Comparison of ENCODE assay signal across 8 mouse cellular contexts in the genomic region with DNA sequence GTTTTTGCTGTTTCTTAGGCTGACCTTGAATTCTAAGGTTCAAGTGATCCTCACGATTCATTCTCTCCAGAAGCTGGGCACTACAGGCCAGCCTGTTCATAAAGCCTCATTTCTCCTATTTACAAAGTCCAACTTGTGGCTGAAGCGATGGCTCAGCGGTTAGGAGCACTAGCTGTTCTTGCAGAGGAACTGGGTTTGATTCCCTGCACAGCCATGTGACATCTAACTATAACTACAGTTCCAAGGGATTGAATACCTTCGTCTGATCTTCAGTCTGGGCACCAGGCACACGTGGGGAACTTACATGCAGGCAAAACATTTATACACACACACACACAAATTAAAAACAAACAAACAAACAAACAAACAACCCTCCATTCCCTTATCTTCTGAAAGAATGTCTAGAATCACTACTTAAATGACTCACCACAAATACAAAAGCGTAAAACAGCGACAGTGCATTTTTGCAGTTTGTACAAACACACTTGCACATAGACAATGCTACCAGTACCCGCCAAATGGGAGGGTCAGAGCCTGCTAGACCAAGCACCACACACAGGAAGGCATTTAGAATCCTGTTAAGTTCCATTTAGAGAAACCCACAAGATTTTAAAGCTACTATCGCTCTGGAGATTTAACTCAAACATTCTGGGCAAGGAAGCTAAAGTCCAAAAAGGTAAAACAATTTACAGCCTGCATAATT. TPM values are rescaled to one million over a fixed set of nuclear protein-coding genes. Genes with fewer than 3 reads are reported as not detected.
DNase-seq lines count a peak whose midpoint lies in the region; ATAC-seq lines count a peak whose summit lies in the region.

No protein-coding gene starts in this region.

- no peaks in the 10 kb centered on the region for H3K36me3 ChIP-seq in megakaryocyte, embryonic 14.5 days (replicated peaks; ENCODE audit: low read length)
- H3K36me3 ChIP-seq in limb, embryonic 13.5 days: no peaks in the 10 kb centered on the region
- no peaks in the 10 kb centered on the region for H3K36me3 ChIP-seq in stomach, embryonic 16.5 days (ENCODE audit: control insufficient read depth, insufficient read depth, low read length)

- no peaks in the 10 kb centered on the region for H3K9me3 ChIP-seq in megakaryocyte, embryonic 14.5 days
- H3K9me3 ChIP-seq in limb, embryonic 13.5 days: no peaks in the 10 kb centered on the region
- no peaks in the 10 kb centered on the region for H3K9me3 ChIP-seq in stomach, embryonic 16.5 days (replicated peaks; ENCODE audit: control insufficient read depth, low read length)

- ATAC-seq in CD4-positive, CD25-positive, alpha-beta regulatory T cell, adult 4 months: no peak
- no peak for ATAC-seq in megakaryocyte, adult 5-6 weeks (ENCODE audit: poor library complexity, severe bottlenecking)
- ATAC-seq in limb, embryonic 13.5 days (ENCODE audit: low FRiP score, low read depth): no peak
- ATAC-seq in stomach, embryonic 16.5 days (ENCODE audit: insufficient read depth, low FRiP score): no peak

- H3K4me3 ChIP-seq in megakaryocyte, embryonic 14.5 days (replicated peaks): peak overlapping the region; percentile 96
- H3K4me3 ChIP-seq in limb, embryonic 13.5 days: no peak overlapping the region
- peak overlapping the region; percentile 84; the same call in 1 of the 2 replicates for H3K4me3 ChIP-seq in stomach, embryonic 16.5 days (replicated peaks; ENCODE audit: low read length)

- peak; percentile 24 for DNase-seq in CD4-positive, CD25-positive, alpha-beta regulatory T cell, adult 2 months (ENCODE audit: low read depth, low spot score)
- no peak for DNase-seq in frontal cortex, postnatal 36 days (ENCODE audit: low spot score in 2 of 2)
- DNase-seq in kidney, postnatal 14 days: no peak

- no peaks in the 10 kb centered on the region for H3K27me3 ChIP-seq in megakaryocyte, embryonic 14.5 days (replicated peaks)
- no peaks in the 10 kb centered on the region for H3K27me3 ChIP-seq in limb, embryonic 13.5 days
- H3K27me3 ChIP-seq in stomach, embryonic 16.5 days (ENCODE audit: control insufficient read depth, insufficient read depth, low read length): no peaks in the 10 kb centered on the region

- 78% methylated on average over 9 of the region's 9 CpGs for WGBS in limb, embryonic 13.5 days
- WGBS in stomach, embryonic 16.5 days: 74% methylated on average over 9 of the region's 9 CpGs

- no peak overlapping the region for H3K9ac ChIP-seq in limb, embryonic 13.5 days
- H3K9ac ChIP-seq in stomach, embryonic 16.5 days (ENCODE audit: low read length): no peak overlapping the region

- no peak overlapping the region for H3K27ac ChIP-seq in limb, embryonic 13.5 days
- H3K27ac ChIP-seq in stomach, embryonic 16.5 days (ENCODE audit: low read length): peak overlapping the region; percentile 43; the same call in 1 of the 2 replicates

- H3K4me1 ChIP-seq in megakaryocyte, embryonic 14.5 days: peaks cover 61% of the 10 kb centered on the region
- peaks cover 26% of the 10 kb centered on the region for H3K4me1 ChIP-seq in limb, embryonic 13.5 days
- peaks cover 37% of the 10 kb centered on the region for H3K4me1 ChIP-seq in stomach, embryonic 16.5 days (ENCODE audit: control insufficient read depth, insufficient read depth, low read length)

- H3K4me2 ChIP-seq in limb, embryonic 13.5 days (replicated peaks): peak overlapping the region; percentile 73; the same call in 1 of the 2 replicates
- H3K4me2 ChIP-seq in stomach, embryonic 16.5 days (ENCODE audit: low read depth, low read length): peak overlapping the region; percentile 81

RNA-seq across cellular contexts. Expression of a gene that starts 1.1 kb away (rescaled TPM):
- 10 to 100 TPM; 22.9 to 26.1 TPM for polyA plus RNA-seq in CD4-positive, CD25-positive, alpha-beta regulatory T cell, adult 4 months (2017; shearing (Covaris generic))
- polyA plus RNA-seq in megakaryocyte, embryonic 14.5 days (2012; ENCODE audit: insufficient read depth, low replicate concordance): 15.8 and 22.0 TPM in 2 replicates
- total RNA-seq in megakaryocyte, adult 5-6 weeks (2015): 78.0 and 83.0 TPM in 2 replicates
- 76.2 and 77.6 TPM in 2 replicates for total RNA-seq in megakaryocyte, adult 5-6 weeks (2017)
- 2.9 and 3.1 TPM in 2 replicates for polyA plus RNA-seq in limb, embryonic 13.5 days (2015; fragmentation: Nextera tagmentation; extraction: Ambion mirVana)
- 4.5 and 5.3 TPM in 2 replicates for polyA plus RNA-seq in stomach, embryonic 16.5 days (2015; fragmentation: Nextera tagmentation; extraction: Ambion mirVana)
